Mouse (Mus musculus) bone marrow macrophage, adult 2 months (primary cell): ENCODE measurements around the gene Gm20431.

Experiments used
- CTCF ChIP-seq: IDR thresholded peaks from 2 replicates; pipeline ENCODE4 v1.5.1; 2012; ENCODE audit warnings: low read depth, mild to moderate bottlenecking, low read length, moderate library complexity
- POLR2A ChIP-seq: IDR thresholded peaks from 2 replicates; pipeline ENCODE4 v1.6.1; 2012; ENCODE audit warnings: mild to moderate bottlenecking, low read depth, low read length, borderline replicate concordance

DNA sequence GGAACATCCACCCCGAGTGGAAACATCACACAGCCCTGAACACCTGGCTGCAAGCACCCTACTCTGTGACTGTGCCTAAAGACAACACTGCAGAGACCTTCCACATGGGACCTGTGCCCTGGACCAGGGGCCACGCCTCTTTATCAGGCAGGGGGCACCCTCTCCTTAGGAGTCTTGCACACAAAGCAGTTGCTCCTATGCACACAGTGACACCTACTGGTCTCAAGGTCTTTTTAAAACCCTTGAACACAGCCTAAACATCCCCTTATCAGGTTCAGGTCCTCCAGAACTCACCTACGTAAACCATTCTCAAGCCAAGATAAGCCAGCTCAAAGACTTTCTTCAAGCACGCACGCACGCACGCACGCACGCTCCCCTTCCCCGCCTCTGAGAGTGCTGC lies 50.0 kb downstream of the Gm20431 start:
- TF ChIP-seq CTCF (no peak), POLR2A (no peak)
